Mouse (Mus musculus): Measurements from ENCODE around the gene Rgs10. TPM values are rescaled to one million over a fixed set of nuclear protein-coding genes. Genes with fewer than 3 reads are reported as not detected.

The Rgs10 gene
- total RNA-seq (2021), result 1 to 10 TPM; 3.1 to 3.4 TPM
- long read RNA-seq, experiment 1, partial matches to known transcripts, result 1 of 6 reads
- long read RNA-seq, experiment 1, other reads (novel, unspliced or antisense), result 2 of 6 reads
- long read RNA-seq, experiment 2, partial matches to known transcripts, result 0 of 2 reads
- long read RNA-seq, experiment 2, other reads (novel, unspliced or antisense), result 0 of 2 reads

GRCm38 (mm10) chr7:128417930-128418779, at the start of gene Rgs10:
TSS of gene Rgs10 (minus strand) at chr7:128418758.
- DNase-seq, result peak; percentile 31 to 59
- intact Hi-C loops (cut with DNase I), result no loop called here

GRCm38 (mm10) chr7:128462406-128462805, 43.8 kb upstream of the Rgs10 start:
- intact Hi-C loops (cut with DNase I), result loop anchor here (5.0 kb wide), 1 partner anchor 60 kb away; the partner anchor contains the start of gene Bag3

DNA sequence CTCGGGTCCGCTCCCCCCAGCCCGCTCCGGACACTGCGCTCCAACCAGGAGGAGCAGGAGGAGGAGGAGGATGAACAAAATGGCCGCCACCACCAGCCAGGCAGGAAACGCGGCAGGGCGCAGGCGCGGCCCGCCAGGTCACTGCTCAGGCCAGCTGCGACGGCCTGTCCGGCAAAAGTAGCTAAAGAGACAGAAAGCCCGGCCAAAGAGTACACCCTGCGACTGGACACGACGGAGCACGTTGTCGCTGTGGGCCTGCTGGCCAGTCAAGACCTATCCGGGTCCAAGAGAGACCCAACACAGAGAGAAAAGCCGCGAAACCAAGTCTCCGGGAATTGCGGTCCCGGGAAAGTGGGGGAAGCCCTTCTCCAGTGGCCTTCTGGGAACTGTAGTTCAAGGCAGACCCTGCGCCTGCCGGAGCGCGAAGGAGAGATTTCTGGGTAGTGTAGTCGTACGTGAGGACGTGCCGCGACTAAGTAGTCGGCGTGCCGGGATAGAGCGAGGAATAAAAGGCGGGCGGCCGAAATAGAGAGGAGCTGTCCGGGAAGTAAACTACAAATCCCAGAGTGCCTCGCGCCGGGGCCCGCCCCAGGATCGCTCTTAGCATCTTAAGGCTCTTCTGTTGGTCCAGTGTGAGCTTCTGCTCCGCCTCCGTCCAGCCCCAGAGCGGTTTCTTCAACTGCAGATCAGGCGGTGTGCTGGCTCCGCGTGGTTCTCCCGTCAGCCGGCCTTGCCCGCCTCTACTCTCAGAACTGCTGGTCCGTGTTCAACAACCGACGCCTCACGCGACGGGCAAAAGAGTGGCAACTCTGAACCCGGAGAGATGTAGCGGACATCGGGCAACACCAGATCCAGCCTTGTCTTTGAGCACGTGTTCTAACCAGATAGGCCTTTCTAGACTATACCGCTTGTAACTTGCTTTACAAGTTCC, 43.0 kb upstream of the Rgs10 start, which contains the start of gene Tial1:
Tial1 (minus strand) TSS at position 433 of the 931 bp plus-strand sequence.
- intact Hi-C loops (cut with DNase I), result loop anchor here (5.0 kb wide), 1 partner anchor 61 kb away; the partner anchor contains the start of gene Bag3
- peak; percentile 96 to 97 for DNase-seq

More at GRCm38 (mm10) chr7:128462406-128462805, 43.8 kb upstream of the Rgs10 start:
- no peak for DNase-seq

GRCm38 (mm10) chr7:128460865-128461228, 42.3 kb upstream of the Rgs10 start:
- intact Hi-C loops (cut with DNase I), result loop anchor here (5.0 kb wide), 1 partner anchor 61 kb away; the partner anchor contains the start of gene Bag3

DNA sequence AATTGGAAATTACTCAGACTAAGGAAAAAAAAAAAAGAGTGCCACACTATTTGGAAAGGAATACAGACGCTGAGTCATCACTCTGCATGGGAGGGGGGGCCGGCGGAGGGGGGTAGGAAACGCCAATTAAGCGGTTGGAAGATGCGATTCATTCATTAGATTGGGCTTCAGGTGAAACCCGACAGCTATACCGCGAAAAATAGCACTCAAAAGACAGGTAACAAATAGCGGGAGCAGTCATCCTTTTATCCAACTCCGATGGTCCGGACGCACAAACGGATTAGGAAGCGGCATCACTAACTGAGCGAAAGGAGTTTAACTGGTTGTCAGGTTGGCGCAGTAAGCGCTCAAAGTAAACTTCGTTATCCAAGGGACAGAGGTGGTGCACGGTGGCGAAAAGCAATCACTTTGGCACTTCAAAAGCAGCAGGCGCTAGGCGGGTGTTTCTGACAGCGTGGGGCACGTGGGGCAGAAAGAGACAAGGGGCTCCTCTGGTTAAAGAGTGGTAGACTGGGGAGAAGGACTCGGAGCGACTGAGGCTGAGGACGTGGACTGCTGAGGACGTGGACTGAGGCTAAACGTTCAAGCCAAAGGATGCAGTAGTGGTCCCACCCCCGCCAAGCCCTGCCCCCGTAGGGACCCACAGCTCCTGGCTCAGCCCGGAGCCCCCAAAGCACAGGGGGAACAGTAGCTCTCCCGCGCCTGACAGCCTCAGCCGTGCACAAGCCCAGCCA, 41.7 kb upstream of the Rgs10 start:
- peak in 1 of 2 experiments; percentile 31 for DNase-seq
- intact Hi-C loops (cut with DNase I), result loop anchor here (5.0 kb wide), 1 partner anchor 62 kb away; the partner anchor contains the start of gene Bag3

More at GRCm38 (mm10) chr7:128460865-128461228, 42.3 kb upstream of the Rgs10 start:
- DNase-seq, result peak in 1 of 2 experiments; percentile 7

GRCm38 (mm10) chr7:128459791-128460130, 41.2 kb upstream of the Rgs10 start:
- no peak for DNase-seq
- intact Hi-C loops (cut with DNase I), result loop anchor here (5.0 kb wide), 1 partner anchor 63 kb away; the partner anchor contains the start of gene Bag3

DNA sequence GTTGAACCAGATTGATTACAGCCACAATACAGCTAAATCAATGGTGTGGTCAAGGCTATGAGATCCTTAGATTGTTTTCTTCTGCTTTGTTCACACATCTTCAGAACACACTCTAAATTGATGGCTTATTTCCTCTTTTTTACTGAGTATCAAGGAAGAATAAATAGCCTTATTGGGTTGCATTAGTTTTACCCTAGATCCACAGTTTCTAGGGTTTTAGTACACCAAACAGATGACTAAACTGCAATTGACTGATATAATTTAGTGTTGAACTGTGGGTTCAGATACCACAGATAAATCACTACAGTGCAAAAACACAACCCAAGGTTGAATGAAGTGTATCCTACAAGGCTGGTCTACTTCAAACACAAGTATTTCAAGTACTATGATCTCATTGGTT, 39.5 kb upstream of the Rgs10 start:
- intact Hi-C loops (cut with DNase I), result no loop called here

DNA sequence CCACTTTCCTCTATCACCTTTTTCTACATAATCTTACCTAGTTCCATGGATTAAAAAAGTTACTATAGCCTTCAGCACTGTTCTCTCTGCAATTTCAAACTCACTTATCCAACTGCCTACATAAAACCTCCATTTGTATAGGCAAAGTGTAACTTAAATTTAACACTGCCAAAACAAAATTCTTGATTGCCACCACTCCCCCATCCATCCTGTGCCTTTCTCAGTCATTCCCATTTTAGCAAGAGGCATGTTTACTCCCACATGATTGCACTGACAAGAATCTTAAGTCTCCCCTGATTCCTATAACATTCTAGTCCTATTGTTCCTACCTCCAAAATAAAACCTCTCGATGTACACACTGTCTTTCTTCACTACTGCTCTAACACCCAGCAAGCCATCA, 34.2 kb upstream of the Rgs10 start:
- DNase-seq, result no peak
- intact Hi-C loops (cut with DNase I), result no loop called here

More for the DNA sequence above, 39.5 kb upstream of the Rgs10 start:
- no peak for DNase-seq

- DNase-seq, result no peak
- intact Hi-C loops (cut with DNase I), result no loop called here
These were observed 22.0 kb upstream of the Rgs10 start for GRCm38 (mm10) chr7:128440584-128440983.

DNA sequence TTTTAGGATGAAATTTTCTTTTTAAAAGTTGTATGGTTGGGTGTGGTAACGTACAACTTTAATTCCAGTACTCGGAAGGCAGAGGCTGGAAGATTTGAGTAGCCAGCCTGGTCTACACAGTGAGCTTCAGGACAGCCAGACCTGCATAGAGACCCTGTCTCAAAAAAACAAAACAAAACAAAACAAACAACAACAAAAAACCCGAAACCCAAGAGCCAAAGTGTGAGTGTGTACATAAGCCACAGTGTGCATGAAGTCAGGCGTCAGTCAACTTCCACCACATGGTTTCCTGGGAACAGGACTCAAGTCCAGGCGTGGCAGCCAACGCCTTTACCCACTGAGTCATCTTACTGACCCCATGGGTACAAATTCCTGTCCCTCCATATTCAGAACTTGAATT, 20.7 kb upstream of the Rgs10 start:
- intact Hi-C loops (cut with DNase I), result no loop called here
- DNase-seq, result no peak

DNA sequence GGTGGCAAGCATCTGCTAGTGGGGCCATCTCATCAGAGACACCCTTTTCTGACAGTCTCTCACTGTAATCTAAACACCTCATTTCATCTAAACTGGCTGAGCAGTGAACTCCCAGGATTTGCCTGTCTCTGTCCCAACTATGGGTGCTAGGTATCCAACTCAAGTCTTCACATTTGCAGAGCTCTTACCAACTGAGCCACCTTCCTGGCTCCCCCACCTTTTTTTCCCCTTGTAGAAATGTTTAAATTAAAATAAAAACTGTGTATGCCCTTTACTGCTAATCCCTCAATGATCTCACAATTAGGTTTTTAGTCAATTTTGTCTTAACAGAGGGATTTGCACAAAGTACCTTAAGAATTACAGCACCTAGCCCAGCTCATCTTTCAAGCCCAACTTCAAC, 19.6 kb upstream of the Rgs10 start:
- intact Hi-C loops (cut with DNase I), result no loop called here
- no peak for DNase-seq

- DNase-seq, result no peak
- intact Hi-C loops (cut with DNase I), result no loop called here
These were observed 14.7 kb upstream of the Rgs10 start for GRCm38 (mm10) chr7:128433213-128433612.

DNA sequence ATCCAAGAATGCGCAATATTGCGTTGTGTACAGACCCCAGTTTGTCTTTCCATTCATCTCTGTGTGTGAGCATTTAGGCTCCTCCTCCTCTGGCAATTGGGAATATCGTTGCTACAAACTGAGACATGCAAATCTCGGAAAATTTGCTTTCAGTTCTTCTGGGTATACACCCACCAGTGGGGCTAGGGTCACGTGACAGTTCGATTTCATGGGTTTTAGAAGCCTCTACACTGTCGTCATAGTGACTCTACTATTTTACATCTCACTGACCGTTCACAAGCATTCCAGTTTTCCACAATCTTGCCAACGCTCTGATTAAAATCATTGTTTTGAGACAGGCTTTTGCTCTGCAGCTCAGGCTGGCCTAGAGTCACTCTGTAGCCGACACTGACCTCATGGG, 14.0 kb upstream of the Rgs10 start:
- no peak for DNase-seq
- intact Hi-C loops (cut with DNase I), result no loop called here

DNA sequence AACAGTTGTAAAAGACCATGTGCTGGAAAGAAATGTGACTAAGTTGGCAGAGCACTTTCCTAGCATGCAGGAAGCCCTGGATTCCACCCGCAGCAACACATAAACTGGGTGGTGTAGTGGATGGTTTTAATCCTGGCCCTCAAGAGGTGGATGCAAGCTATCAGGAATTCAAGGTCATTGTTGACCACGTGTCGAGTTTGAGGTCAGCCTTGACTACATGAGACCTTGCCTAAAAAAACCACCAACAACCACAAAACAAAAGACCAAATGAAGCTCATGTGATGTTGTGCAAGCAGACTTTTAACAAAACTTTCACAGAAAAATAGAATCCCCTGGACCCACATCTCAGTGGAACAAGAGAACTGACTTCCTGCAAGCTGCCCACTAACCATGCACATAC, 3.9 kb upstream of the Rgs10 start:
- no peak for DNase-seq
- intact Hi-C loops (cut with DNase I), result no loop called here

- intact Hi-C loops (cut with DNase I), result no loop called here
- DNase-seq, result no peak
These were observed 3.1 kb upstream of the Rgs10 start for GRCm38 (mm10) chr7:128421701-128422100.

- no peak for DNase-seq
These were observed 1.1 kb upstream of the Rgs10 start for GRCm38 (mm10) chr7:128419690-128420089.

GRCm38 (mm10) chr7:128417226-128417929, 1.2 kb downstream of the Rgs10 start:
- no peak for DNase-seq
- intact Hi-C loops (cut with DNase I), result no loop called here

More at GRCm38 (mm10) chr7:128419690-128420089, 1.1 kb upstream of the Rgs10 start:
- intact Hi-C loops (cut with DNase I), result no loop called here

GRCm38 (mm10) chr7:128416664-128417063, 1.9 kb downstream of the Rgs10 start:
- DNase-seq, result no peak
- intact Hi-C loops (cut with DNase I), result no loop called here

DNA sequence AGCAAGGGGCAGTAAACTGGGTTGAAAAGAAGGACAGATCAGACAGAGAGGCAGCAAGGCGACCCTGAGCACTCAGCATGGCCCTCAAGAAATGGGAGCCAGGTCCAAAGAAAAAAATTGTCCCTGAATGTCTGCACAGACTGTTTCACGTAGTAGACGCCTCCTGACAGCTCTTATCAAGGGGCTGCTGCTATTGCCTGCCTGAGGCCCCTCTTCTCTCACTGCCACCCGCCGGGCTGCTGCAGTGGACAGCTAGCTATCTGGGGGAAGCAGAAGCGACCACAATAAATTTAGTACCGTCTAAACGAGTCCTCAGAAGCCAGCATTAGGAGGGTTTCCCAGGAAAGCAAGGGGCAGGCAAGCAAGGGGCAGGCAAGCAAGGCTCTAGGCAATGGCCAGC, 4.1 kb downstream of the Rgs10 start:
- DNase-seq, result no peak
- intact Hi-C loops (cut with DNase I), result no loop called here
